Mouse (Mus musculus): ENCODE results near the gene Cyfip2. TPM values are rescaled to one million over a fixed set of nuclear protein-coding genes. Genes with fewer than 3 reads are reported as not detected.

Cyfip2 gene
- polyA plus RNA-seq, 1 experiment from 2014 or later: 15.3 TPM

DNA sequence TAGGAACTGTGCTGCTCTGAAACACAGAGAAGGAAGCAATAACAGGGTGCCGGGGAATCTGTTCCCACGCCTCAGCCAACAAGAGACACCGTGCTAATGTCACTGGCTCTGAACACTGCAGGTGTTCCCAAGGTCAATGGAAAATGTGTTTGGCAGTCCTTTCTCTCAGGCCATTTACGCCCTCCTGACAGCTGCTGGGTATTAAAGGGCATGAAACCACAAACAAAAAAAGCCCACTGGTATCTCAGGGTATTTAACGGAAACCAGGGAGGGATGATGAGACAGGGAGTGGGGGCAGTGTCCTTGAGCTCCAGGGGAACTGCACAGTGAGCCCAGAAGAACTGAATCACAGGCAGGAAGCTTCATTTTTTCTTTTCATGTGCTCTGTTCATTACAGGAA, 34.5 kb downstream of the Cyfip2 start:
- no peak for TF ChIP-seq CTCF (IDR thresholded peaks at IDR 0.05)
- POLR2A ChIA-PET: no interaction called here
- no peak for ATAC-seq
- in situ Hi-C loops (cut with MboI; ENCODE audit: low pct_unique_long_range_greater_than_20kb): no loop called here
- CTCF ChIA-PET: interaction anchor here (0.7 to 2.0 kb wide), 8 partner anchors 9 to 48 kb away, joined by 3 to 9 read pairs (median 4); no protein-coding TSS in a partner anchor
- H3K27me3 ChIP-seq: no peaks in the 10 kb centered on the region
- DNase-seq (ENCODE audit: low read depth, low spot score): no peak

- in situ Hi-C loops (cut with MboI; ENCODE audit: low pct_unique_long_range_greater_than_20kb): no loop called here
- no peak for DNase-seq (ENCODE audit: low read depth, low spot score)
- TF ChIP-seq CTCF (IDR thresholded peaks at IDR 0.05): peak; percentile 75
- CTCF ChIA-PET: interaction anchor here (0.6 to 2.2 kb wide), 9 partner anchors 12 to 154 kb away, joined by 3 to 7 read pairs (median 4); no protein-coding TSS in a partner anchor
- ATAC-seq: peak; percentile 42
- H3K27me3 ChIP-seq: no peaks in the 10 kb centered on the region
- POLR2A ChIA-PET: interaction anchor here (0.7 kb wide), 1 partner anchor 822 kb away, joined by 3 read pairs; no protein-coding TSS in a partner anchor
These were observed 35.9 kb downstream of the Cyfip2 start for GRCm38 (mm10) chr11:46276778-46277177.

DNA sequence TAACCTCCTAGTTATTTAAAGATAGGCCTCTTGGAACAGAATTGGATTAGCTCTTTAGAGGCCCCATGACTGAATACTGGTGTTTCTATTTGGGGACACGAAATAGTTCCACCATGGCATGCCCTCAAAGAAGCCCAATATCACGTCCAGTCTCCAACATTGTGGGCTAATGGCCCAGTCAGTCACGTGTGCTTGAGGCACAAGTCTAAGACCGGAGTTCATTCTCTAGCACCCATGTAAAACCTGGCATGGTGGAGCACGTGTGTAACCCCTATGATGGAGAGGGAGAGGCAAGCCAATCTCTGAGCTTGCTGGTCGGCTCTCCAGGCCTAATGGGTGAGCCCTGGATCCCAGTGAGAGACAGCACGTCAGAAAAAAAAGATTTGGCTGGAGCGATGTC, 36.5 kb downstream of the Cyfip2 start:
- ChIA-PET POLR2A (no interaction called here), CTCF (interaction anchor here (0.6 to 4.0 kb wide), 8 partner anchors 11 to 155 kb away, joined by 3 to 9 read pairs (median 4); partner anchors contain the start of gene Fndc9)
- no peak for ATAC-seq
- H3K27me3 ChIP-seq: no peaks in the 10 kb centered on the region
- DNase-seq (ENCODE audit: low read depth, low spot score): no peak
- TF ChIP-seq CTCF (IDR thresholded peaks at IDR 0.05): no peak
- in situ Hi-C loops (cut with MboI; ENCODE audit: low pct_unique_long_range_greater_than_20kb): no loop called here

GRCm38 (mm10) chr11:46275302-46275701, 37.4 kb downstream of the Cyfip2 start:
- CTCF ChIA-PET: interaction anchor here (0.6 to 4.0 kb wide), 15 partner anchors 9 to 156 kb away, joined by 3 to 9 read pairs (median 4); partner anchors contain the start of gene Fndc9
- DNase-seq (ENCODE audit: low read depth, low spot score): no peak
- in situ Hi-C loops (cut with MboI; ENCODE audit: low pct_unique_long_range_greater_than_20kb): no loop called here
- peak; percentile 69 for TF ChIP-seq CTCF (IDR thresholded peaks at IDR 0.05)
- ATAC-seq: peak; percentile 78
- H3K27me3 ChIP-seq: no peaks in the 10 kb centered on the region
- POLR2A ChIA-PET: no interaction called here

DNA sequence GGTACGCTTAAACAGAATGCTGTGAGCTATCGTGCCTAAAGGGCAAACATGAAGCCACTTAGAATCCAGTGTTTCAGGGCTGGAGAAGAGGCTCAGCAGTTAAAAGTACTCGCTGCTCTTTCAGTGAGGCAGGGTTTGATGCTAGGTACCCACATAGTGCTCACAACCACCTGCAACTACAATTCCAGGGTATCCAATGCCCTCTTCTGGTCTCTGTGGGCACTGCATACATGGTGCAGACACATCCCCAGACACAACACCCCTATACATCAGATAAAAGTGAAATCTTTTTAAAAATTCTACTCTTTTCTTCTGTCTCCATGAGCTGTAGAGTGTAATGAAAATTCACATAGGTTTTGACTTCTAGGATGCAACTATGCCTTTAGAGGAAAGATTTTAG, 38.7 kb downstream of the Cyfip2 start:
- ChIA-PET CTCF (interaction anchor here (1.5 to 4.3 kb wide), 6 partner anchors 9 to 157 kb away, joined by 4 to 19 read pairs (median 5); partner anchors contain the start of gene Fndc9), POLR2A (no interaction called here)
- peak; percentile 33 for TF ChIP-seq CTCF (IDR thresholded peaks at IDR 0.05)
- ATAC-seq: no peak
- no peak for DNase-seq (ENCODE audit: low read depth, low spot score)
- in situ Hi-C loops (cut with MboI; ENCODE audit: low pct_unique_long_range_greater_than_20kb): loop anchor here (5.0 kb wide), 1 partner anchor 158 kb away; no protein-coding TSS in a partner anchor
- no peaks in the 10 kb centered on the region for H3K27me3 ChIP-seq

DNA sequence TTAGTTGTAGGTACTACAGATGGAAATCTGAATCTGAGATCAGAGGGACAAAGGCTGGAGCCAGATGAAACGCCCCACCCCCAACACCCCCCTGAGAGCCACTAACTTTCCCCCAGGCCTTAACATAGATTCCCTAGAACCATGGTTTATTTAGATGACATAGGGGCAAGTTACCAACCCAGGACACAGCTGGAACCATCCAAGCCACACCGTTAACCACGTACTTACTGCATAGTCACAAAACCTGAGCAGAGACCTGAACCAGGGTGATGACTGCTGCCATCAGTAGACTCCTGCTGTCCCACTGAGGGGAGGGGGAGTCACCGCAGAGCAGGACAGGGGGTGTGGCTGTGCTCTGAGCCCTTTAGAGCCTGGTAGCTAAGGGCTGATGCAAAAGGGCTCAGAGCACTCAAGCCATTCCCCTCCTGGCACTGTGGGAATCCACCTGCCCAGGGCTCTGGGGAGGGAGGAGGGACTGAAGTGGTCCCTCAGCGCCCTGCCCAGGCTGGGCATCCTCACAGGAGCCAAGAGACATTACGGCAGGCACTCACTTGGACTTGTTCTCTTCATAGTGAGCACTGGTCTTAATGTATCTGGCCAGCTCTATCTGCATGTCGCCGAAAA, 40.5 kb downstream of the Cyfip2 start:
- POLR2A ChIA-PET: interaction anchor here (0.6 kb wide), 1 partner anchor 35 kb away, joined by 5 read pairs; no protein-coding TSS in a partner anchor
- in situ Hi-C loops (cut with MboI; ENCODE audit: low pct_unique_long_range_greater_than_20kb): loop anchor here (5.0 kb wide), 1 partner anchor 160 kb away; no protein-coding TSS in a partner anchor

GRCm38 (mm10) chr11:46269893-46270292, 42.8 kb downstream of the Cyfip2 start:
- ChIA-PET CTCF (interaction anchor here (0.8 to 2.1 kb wide), 7 partner anchors 9 to 161 kb away, joined by 4 to 9 read pairs (median 4); no protein-coding TSS in a partner anchor), POLR2A (no interaction called here)
- no peak for TF ChIP-seq CTCF (IDR thresholded peaks at IDR 0.05)

More for the DNA sequence above, 40.5 kb downstream of the Cyfip2 start:
- TF ChIP-seq CTCF (IDR thresholded peaks at IDR 0.05): no peak
- no peaks in the 10 kb centered on the region for H3K27me3 ChIP-seq
- no peak for ATAC-seq
- no peak for DNase-seq (ENCODE audit: low read depth, low spot score)
- CTCF ChIA-PET: interaction anchor here (1.2 to 4.3 kb wide), 2 partner anchors 16 to 159 kb away, joined by 3 to 19 read pairs; no protein-coding TSS in a partner anchor

DNA sequence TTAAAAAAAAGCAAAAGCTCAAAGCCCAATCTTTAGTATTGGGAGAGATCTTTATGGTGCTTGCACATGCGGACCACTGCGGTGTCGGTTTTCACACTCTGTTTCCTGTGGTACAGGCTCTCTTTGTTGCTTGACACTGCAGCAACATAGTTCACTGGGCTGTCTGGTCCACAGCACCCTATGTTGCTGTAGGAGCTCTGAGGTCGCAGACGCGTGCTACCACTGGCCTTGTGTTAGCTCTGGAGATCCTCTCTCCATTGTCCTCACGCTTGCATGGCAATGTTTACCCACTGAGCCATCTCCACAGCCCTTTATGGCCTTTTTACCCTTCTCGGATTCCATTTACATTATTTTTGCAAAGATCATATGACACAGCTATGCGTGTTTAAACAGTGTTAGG, 43.3 kb downstream of the Cyfip2 start:
- no peak for TF ChIP-seq CTCF (IDR thresholded peaks at IDR 0.05)
- in situ Hi-C loops (cut with MboI; ENCODE audit: low pct_unique_long_range_greater_than_20kb): no loop called here
- ATAC-seq: no peak
- no peaks in the 10 kb centered on the region for H3K27me3 ChIP-seq
- DNase-seq (ENCODE audit: low read depth, low spot score): no peak
- ChIA-PET POLR2A (no interaction called here), CTCF (interaction anchor here (0.8 to 2.1 kb wide), 9 partner anchors 9 to 165 kb away, joined by 3 to 9 read pairs (median 4); no protein-coding TSS in a partner anchor)

More at GRCm38 (mm10) chr11:46269893-46270292, 42.8 kb downstream of the Cyfip2 start:
- no peak for ATAC-seq
- in situ Hi-C loops (cut with MboI; ENCODE audit: low pct_unique_long_range_greater_than_20kb): loop anchor here (5.0 kb wide), 1 partner anchor 162 kb away; no protein-coding TSS in a partner anchor
- DNase-seq (ENCODE audit: low read depth, low spot score): no peak
- no peaks in the 10 kb centered on the region for H3K27me3 ChIP-seq

GRCm38 (mm10) chr11:46268991-46269390, 43.7 kb downstream of the Cyfip2 start:
- ChIA-PET POLR2A (no interaction called here), CTCF (interaction anchor here (0.8 to 2.1 kb wide), 11 partner anchors 10 to 166 kb away, joined by 3 to 9 read pairs (median 4); no protein-coding TSS in a partner anchor)
- in situ Hi-C loops (cut with MboI; ENCODE audit: low pct_unique_long_range_greater_than_20kb): no loop called here
- no peaks in the 10 kb centered on the region for H3K27me3 ChIP-seq
- peak; percentile 72 for TF ChIP-seq CTCF (IDR thresholded peaks at IDR 0.05)
- no peak for ATAC-seq
- no peak for DNase-seq (ENCODE audit: low read depth, low spot score)

DNA sequence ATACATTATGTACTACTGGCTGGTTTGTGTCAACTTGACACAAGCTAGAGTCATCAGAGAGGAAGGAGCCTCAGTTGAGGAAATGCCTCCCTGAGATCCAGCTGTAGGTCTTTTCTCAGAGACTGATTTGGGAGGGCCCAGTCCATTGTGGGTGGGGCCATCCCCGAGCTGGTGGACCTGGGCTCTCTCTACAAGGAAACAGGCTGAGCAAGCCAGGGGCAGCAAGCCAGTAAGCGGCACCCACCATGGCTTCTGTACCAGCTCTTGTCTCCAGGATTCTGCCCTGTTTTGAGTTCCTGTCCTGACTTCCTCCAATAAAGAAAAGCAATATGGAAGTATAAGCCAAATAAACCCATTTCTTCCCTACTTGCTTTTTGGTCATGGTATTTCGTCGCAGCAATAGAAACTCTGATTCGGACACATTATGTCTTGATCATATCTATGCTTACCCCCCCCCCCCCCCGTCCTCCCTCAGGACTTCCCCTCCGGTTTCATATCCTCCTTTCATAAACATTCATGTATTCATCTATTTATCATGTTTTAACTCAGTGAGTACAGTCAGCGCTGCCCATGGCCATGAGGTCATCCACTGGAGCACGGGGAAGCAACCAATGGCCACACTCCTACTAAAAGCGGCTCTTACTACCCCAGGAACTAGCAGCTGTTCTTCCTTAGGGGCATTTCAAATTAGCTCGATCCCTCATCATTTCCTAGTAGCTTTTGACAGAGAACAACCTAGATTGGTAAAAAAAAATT, 47.5 kb downstream of the Cyfip2 start:
- TF ChIP-seq CTCF (IDR thresholded peaks at IDR 0.05): no peak
- CTCF ChIA-PET: interaction anchor here (1.4 to 2.5 kb wide), 3 partner anchors 9 to 166 kb away, joined by 4 to 9 read pairs (median 8); no protein-coding TSS in a partner anchor
- in situ Hi-C loops (cut with MboI; ENCODE audit: low pct_unique_long_range_greater_than_20kb): no loop called here

More for the DNA sequence above, 47.5 kb downstream of the Cyfip2 start:
- no peaks in the 10 kb centered on the region for H3K27me3 ChIP-seq
- DNase-seq (ENCODE audit: low read depth, low spot score) (no peak), ATAC-seq (no peak)
- POLR2A ChIA-PET: no interaction called here

All from Patski (cell line).